Mouse (Mus musculus) forebrain, embryonic 11.5 days (tissue): ENCODE measurements around the gene Plekhg1. TPM values are rescaled to one million over a fixed set of nuclear protein-coding genes. Genes with fewer than 3 reads are reported as not detected.

ENCODE experiments used
- ATAC-seq: fragments of 200-750 bp; cut with Nextera tagmentation; replicated peaks from 2 replicates; pipeline ENCODE4 v1.8.0; 2017; ENCODE audit warnings: moderate TSS enrichment; ENCODE audit not compliant: low FRiP score
- DNase-seq: peaks from one replicate; pipeline ENCODE4 v3.0.0-alpha.2; 2017; ENCODE audit warnings: low spot score
- H3K27ac ChIP-seq: fragments of 300-500 bp; sonication (generic); 2 replicates; pipeline ENCODE4 v1.5.1; 2014; ENCODE audit warnings: low read depth, low read length
- H3K27me3 ChIP-seq: fragments of 300-500 bp; sonication (generic); 2 replicates; pipeline ENCODE4 v1.6.1; 2014; ENCODE audit warnings: mild to moderate bottlenecking, low read length, mixed read lengths; ENCODE audit not compliant: control insufficient read depth, insufficient read depth
- H3K36me3 ChIP-seq: fragments of 300-500 bp; sonication (generic); 2 replicates; pipeline ENCODE4 v1.6.1; 2014; ENCODE audit warnings: mild to moderate bottlenecking, low read length, moderate library complexity, mixed read lengths; ENCODE audit not compliant: control insufficient read depth, insufficient read depth
- H3K4me1 ChIP-seq: fragments of 300-500 bp; sonication (generic); replicated peaks from 2 replicates; pipeline ENCODE4 v1.6.1; 2014; ENCODE audit warnings: low read length, mixed read lengths; ENCODE audit not compliant: control insufficient read depth, insufficient read depth
- H3K4me2 ChIP-seq: fragments of 300-500 bp; sonication (generic); 2 replicates; pipeline ENCODE4 v1.6.1; 2014; ENCODE audit warnings: low read depth, mild to moderate bottlenecking, low read length, moderate library complexity, mixed read lengths; ENCODE audit not compliant: severe bottlenecking
- H3K4me3 ChIP-seq: fragments of 300-500 bp; sonication (generic); 2 replicates; pipeline ENCODE4 v1.5.1; 2014; ENCODE audit warnings: low read depth, low read length
- H3K9ac ChIP-seq: fragments of 300-500 bp; sonication (generic); 2 replicates; pipeline ENCODE4 v1.6.1; 2014; ENCODE audit warnings: low read length
- H3K9me3 ChIP-seq: fragments of 300-500 bp; sonication (generic); 2 replicates; pipeline ENCODE4 v1.6.1; 2016; ENCODE audit warnings: low read length, mixed read lengths; ENCODE audit not compliant: control insufficient read depth
- WGBS: fragments of 180-500 bp; shearing (Covaris S2); extraction: QIAGEN DNeasy Blood & Tissue Kit; methylation state at CpG from one replicate; pipeline ENCODE4 v1.1.7; 2014; 5-methylcytosine and 5-hydroxymethylcytosine counted together
- polyA plus RNA-seq: library from polyadenylated mRNA; unstranded; fragments of >200 nt; fragmentation: Nextera tagmentation; extraction: Ambion mirVana; gene quantifications from 2 replicates; pipeline ENCODE4 v1.2.1, GENCODE M21; 2014

Gene Plekhg1
- polyA plus RNA-seq, 1 experiment from 2014 or later, result 15.7 TPM

- peaks cover 10% of the 10 kb centered on the region; the same call in 1 of the 2 replicates for H3K4me1 ChIP-seq
- H3K27me3 ChIP-seq, result no peaks in the 10 kb centered on the region
- H3K27ac ChIP-seq, result peak overlapping the region; percentile 78
- peak overlapping the region; percentile 50 for H3K9ac ChIP-seq
- 4% methylated on average over 12 of the region's 12 CpGs for WGBS
- peak; percentile 91 for ATAC-seq
- H3K4me2 ChIP-seq, result peak overlapping the region; percentile 58
- DNase-seq, result peak; percentile 68
- no peaks in the 10 kb centered on the region for H3K36me3 ChIP-seq
- H3K4me3 ChIP-seq, result peak overlapping the region; percentile 26
- no peaks in the 10 kb centered on the region for H3K9me3 ChIP-seq
These were observed 123.4 kb downstream of the Plekhg1 start for GRCm38 (mm10) chr10:3863411-3864195.

- Histone ChIP-seq H3K36me3 (no peaks in the 10 kb centered on the region), H3K4me2 (peak overlapping the region; percentile 58), H3K9ac (peak overlapping the region; percentile 50), H3K4me1 (peaks cover 5% of the 10 kb centered on the region; the same call in 1 of the 2 replicates), H3K4me3 (peak overlapping the region; percentile 26), H3K9me3 (no peaks in the 10 kb centered on the region), H3K27me3 (no peaks in the 10 kb centered on the region), H3K27ac (peak overlapping the region; percentile 78)
- DNase-seq (no peak), ATAC-seq (0 out of 2 replicates have a peak, but pooled peaks have one; percentile 42)
- 11% methylated on average over 6 of the region's 6 CpGs for WGBS
These were observed 124.0 kb downstream of the Plekhg1 start for GRCm38 (mm10) chr10:3864196-3864540.

- DNase-seq, result no peak
- Histone ChIP-seq H3K27me3 (no peaks in the 10 kb centered on the region), H3K4me1 (no peaks in the 10 kb centered on the region), H3K9ac (no peak overlapping the region), H3K4me2 (no peak overlapping the region), H3K36me3 (no peaks in the 10 kb centered on the region), H3K27ac (no peak overlapping the region), H3K4me3 (no peak overlapping the region), H3K9me3 (no peaks in the 10 kb centered on the region)
- no peak for ATAC-seq
These were observed 127.1 kb downstream of the Plekhg1 start for GRCm38 (mm10) chr10:3867298-3867697.

DNA sequence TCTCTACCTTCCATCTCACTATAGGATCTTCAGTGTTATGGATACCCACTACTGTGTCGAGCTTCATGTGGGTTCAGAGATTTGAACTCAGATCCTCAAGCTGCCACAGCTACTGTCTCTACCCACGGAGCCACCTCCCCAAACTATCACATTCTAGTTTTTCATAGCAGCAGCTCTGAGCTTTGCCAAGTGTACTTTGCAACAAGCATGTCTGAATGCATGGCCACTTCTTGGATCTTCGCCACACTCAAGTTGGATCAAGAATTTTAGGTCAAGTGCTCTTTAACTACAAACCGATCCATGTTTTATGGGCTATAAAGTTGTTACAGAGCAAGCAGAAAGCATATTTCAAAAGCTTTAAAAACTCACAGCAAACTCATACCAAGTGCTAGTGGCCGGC, 130.7 kb downstream of the Plekhg1 start:
- no peaks in the 10 kb centered on the region for H3K4me1 ChIP-seq
- H3K4me3 ChIP-seq, result no peak overlapping the region
- 0 out of 2 replicates have a peak, but pooled peaks cover 3% of the 10 kb centered on the region for H3K36me3 ChIP-seq
- no peaks in the 10 kb centered on the region for H3K9me3 ChIP-seq
- 92% methylated on average over 5 of the region's 5 CpGs for WGBS
- H3K9ac ChIP-seq, result no peak overlapping the region
- ATAC-seq (no peak), DNase-seq (no peak)
- no peaks in the 10 kb centered on the region for H3K27me3 ChIP-seq
- no peak overlapping the region for H3K27ac ChIP-seq
- no peak overlapping the region for H3K4me2 ChIP-seq

DNA sequence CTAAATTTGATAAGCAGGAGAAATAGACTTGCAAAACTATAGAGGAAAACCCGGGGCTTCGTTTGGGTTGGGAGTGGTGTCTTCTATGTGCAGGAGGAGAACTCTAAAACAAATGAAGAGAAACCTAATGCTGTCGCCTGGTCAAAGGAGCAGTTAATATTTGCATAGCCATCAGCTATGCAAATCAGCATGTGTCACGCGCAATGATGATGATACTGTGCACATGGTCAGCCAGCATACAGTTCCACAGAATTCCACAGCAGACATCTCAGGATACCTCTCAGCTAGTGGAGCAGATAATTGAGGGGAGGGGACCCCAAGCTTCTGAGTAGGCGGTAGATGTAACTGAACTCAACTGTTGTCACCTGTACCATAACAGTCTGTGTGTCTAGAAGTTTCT, 133.3 kb downstream of the Plekhg1 start:
- H3K4me2 ChIP-seq, result no peak overlapping the region

GRCm38 (mm10) chr10:3877852-3878535, 137.8 kb downstream of the Plekhg1 start:
- no peak for ATAC-seq

More for the DNA sequence above, 133.3 kb downstream of the Plekhg1 start:
- no peaks in the 10 kb centered on the region for H3K9me3 ChIP-seq
- no peaks in the 10 kb centered on the region for H3K4me1 ChIP-seq
- no peak for ATAC-seq
- no peak overlapping the region for H3K4me3 ChIP-seq
- H3K27ac ChIP-seq, result no peak overlapping the region
- H3K27me3 ChIP-seq, result no peaks in the 10 kb centered on the region
- no peak for DNase-seq
- H3K9ac ChIP-seq, result no peak overlapping the region
- H3K36me3 ChIP-seq, result 0 out of 2 replicates have a peak, but pooled peaks cover 3% of the 10 kb centered on the region
- WGBS, result 92% methylated on average over 6 of the region's 6 CpGs

DNA sequence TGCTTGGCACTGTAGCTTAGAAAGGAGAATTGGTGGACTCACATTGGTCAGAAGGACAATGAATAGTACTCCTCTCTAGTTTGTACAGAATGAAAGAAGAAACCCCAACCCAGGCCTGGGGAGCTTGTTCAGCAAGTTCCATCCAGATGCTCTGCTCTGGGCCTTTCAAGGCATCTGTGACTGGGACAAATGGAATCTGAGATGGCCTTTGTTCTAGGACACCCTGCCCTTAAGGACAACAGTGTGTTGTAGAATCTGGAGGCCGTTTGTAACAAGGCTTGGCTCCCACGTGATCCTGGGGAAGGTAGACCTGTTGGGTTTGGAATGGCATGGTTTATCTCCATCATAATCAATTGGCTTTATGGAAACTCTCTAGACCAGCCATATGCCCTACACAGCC, 141.0 kb downstream of the Plekhg1 start:
- Histone ChIP-seq H3K4me1 (no peaks in the 10 kb centered on the region), H3K27me3 (no peaks in the 10 kb centered on the region), H3K36me3 (no peaks in the 10 kb centered on the region), H3K9ac (no peak overlapping the region), H3K4me2 (no peak overlapping the region), H3K9me3 (no peaks in the 10 kb centered on the region), H3K4me3 (no peak overlapping the region), H3K27ac (no peak overlapping the region)
- DNase-seq (no peak), ATAC-seq (no peak)
- WGBS, result 64% methylated on average over 2 of the region's 2 CpGs

More at GRCm38 (mm10) chr10:3877852-3878535, 137.8 kb downstream of the Plekhg1 start:
- Histone ChIP-seq H3K4me2 (no peak overlapping the region), H3K4me3 (no peak overlapping the region), H3K9ac (no peak overlapping the region), H3K27me3 (no peaks in the 10 kb centered on the region), H3K27ac (no peak overlapping the region), H3K9me3 (no peaks in the 10 kb centered on the region), H3K4me1 (no peaks in the 10 kb centered on the region), H3K36me3 (0 out of 2 replicates have a peak, but pooled peaks cover 2% of the 10 kb centered on the region)
- 97% methylated on average over 4 of the region's 4 CpGs for WGBS
- no peak for DNase-seq

DNA sequence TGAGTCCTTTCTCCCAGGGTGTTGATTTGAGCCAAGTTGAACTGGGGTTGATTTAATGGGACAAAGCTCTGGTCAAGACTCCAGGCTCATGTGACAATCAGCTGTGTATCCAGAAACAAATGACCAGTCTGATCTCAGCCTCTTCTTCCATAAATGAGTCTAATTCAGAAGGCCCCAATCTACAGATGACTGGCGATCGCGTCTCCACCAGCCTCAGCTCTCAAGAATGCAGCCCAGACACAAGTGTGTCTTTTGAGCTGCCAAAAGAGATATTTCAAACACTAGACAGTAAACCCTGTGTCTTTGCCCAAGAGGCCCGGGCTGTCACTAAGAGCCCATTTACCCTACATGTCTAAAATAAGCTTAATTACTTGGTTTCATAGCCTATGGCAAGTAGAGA, 148.3 kb downstream of the Plekhg1 start:
- Histone ChIP-seq H3K36me3 (no peaks in the 10 kb centered on the region), H3K27ac (no peak overlapping the region), H3K27me3 (no peaks in the 10 kb centered on the region), H3K4me2 (no peak overlapping the region), H3K4me3 (no peak overlapping the region), H3K4me1 (peaks cover 3% of the 10 kb centered on the region; the same call in 1 of the 2 replicates), H3K9ac (no peak overlapping the region), H3K9me3 (no peaks in the 10 kb centered on the region)
- WGBS, result 83% methylated on average over 4 of the region's 4 CpGs
- DNase-seq, result no peak
- no peak for ATAC-seq
